Mouse (Mus musculus): ENCODE measurements at regions not wholly inside any gene's neighbourhood (a gene's known extent, or its start where the extent isn't known, plus 50 kb on each side); places are given as distances from the start of the nearest gene placed in this dataset.
"Not testable (repeated sequence)": the region's sequence is repeated elsewhere in the genome, so short reads cannot be mapped to it uniquely, and the experiment has no call there.

DNA sequence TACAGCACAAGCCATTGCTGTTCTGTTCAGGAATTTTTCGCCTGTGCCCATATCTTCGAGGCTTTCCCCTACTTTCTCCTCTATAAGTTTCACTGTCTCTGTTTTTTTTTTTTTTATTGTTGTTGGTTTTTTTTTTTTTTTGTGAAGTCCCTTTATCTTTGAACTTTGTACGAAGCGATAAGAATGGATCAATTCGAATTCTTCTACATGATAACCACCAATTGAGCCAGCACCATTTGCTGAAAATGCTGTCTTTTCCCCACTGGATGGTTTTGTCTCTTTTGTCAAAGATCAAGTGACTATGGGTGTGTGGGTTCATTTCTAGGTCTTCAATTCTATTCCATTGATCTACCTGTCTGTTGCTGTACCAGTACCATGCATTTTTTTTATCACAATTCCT, 244.6 kb downstream of the Bcl11a start:
- not testable (repeated sequence) for ATAC-seq (ENCODE audit: low read depth); H3K4me3 ChIP-seq (ENCODE audit: low read depth, low read length); H3K4me1 ChIP-seq (ENCODE audit: control insufficient read depth, insufficient read depth, low read length); H3K36me3 ChIP-seq (ENCODE audit: control insufficient read depth, insufficient read depth, low read length); H3K27me3 ChIP-seq (ENCODE audit: control insufficient read depth, insufficient read depth, low read length); H3K9me3 ChIP-seq (ENCODE audit: control insufficient read depth, low read length); H3K4me2 ChIP-seq (ENCODE audit: low read depth, low read length); H3K9ac ChIP-seq (replicated peaks; ENCODE audit: low read depth, low read length); H3K27ac ChIP-seq (ENCODE audit: low read depth, low read length)
- WGBS = 94% methylated on average over 5 of the region's 5 CpGs

DNA sequence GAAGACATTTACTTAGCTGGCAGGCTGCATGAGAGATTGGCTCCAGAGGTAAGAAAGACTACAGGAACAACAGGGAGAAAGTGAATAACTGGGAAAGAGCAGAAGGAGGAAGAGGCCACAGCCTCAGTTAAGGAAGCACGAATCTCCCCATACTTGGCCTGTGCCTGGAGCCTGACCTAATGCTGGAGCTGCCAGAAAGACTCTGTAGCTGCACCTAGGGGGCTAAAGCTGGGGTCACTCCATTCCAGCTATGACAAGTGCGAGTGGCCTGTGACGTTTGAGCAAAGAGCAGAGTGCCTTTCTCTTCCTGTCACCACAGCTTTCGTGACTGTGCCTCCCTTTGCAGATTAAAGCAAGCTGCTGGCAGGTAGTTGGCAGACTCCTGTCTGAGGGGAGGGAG, 250.6 kb downstream of the Bcl11a start:
- ATAC-seq (ENCODE audit: low read depth) = no peak
- H3K4me3 ChIP-seq (ENCODE audit: low read depth, low read length) = no peak overlapping the region
- H3K36me3 ChIP-seq (ENCODE audit: control insufficient read depth, insufficient read depth, low read length) = no peaks in the 10 kb centered on the region
- no peaks in the 10 kb centered on the region for H3K4me1 ChIP-seq (ENCODE audit: control insufficient read depth, insufficient read depth, low read length)
- WGBS = 76% methylated on average over 4 of the region's 4 CpGs
- no peaks in the 10 kb centered on the region for H3K9me3 ChIP-seq (ENCODE audit: control insufficient read depth, low read length)
- H3K27ac ChIP-seq (ENCODE audit: low read depth, low read length) = no peak overlapping the region
- H3K4me2 ChIP-seq (ENCODE audit: low read depth, low read length) = no peak overlapping the region
- no peaks in the 10 kb centered on the region for H3K27me3 ChIP-seq (ENCODE audit: control insufficient read depth, insufficient read depth, low read length)
- no peak overlapping the region for H3K9ac ChIP-seq (replicated peaks; ENCODE audit: low read depth, low read length)

DNA sequence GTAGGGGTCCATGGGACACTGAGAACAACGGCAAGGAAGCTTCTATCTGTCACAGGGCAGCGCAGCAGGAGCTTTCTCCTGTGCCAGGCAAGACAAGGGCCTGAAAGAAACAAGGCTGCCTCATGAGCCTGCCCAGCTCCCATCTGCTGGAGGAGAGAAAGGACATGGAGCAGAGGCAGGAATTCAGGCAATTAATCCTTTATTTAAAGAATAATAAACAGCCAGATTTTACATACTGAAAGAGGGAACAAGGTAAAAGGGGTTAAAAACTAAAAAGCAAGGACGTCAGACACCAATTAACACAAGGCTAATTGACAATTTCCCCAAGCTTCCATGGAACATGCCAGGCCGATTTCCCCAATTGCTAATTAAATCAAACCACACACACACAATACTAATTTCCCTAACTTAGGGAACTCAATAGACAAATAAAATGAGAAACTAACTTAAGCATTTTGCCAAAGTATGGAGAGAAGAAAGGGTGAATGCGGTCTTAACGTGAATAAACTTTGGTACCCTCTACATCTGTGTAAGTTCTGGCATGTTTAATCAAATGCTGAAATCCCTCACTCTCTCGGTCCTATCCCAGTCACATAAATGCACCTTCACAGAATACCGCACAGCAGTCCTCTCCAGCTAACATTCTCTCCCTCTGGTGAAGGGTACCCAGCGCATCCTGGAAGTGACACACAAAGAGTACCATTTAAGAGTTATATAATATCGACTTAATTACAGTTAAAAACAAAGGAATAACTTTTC, 252.7 kb downstream of the Bcl11a start:
- Histone ChIP-seq H3K9me3 (ENCODE audit: control insufficient read depth, low read length) (no peaks in the 10 kb centered on the region), H3K4me1 (ENCODE audit: control insufficient read depth, insufficient read depth, low read length) (no peaks in the 10 kb centered on the region), H3K4me2 (ENCODE audit: low read depth, low read length) (no peak overlapping the region), H3K4me3 (ENCODE audit: low read depth, low read length) (no peak overlapping the region), H3K27me3 (ENCODE audit: control insufficient read depth, insufficient read depth, low read length) (no peaks in the 10 kb centered on the region), H3K27ac (ENCODE audit: low read depth, low read length) (no peak overlapping the region), H3K9ac (replicated peaks; ENCODE audit: low read depth, low read length) (no peak overlapping the region), H3K36me3 (ENCODE audit: control insufficient read depth, insufficient read depth, low read length) (no peaks in the 10 kb centered on the region)
- 67% methylated on average over 10 of the region's 10 CpGs for WGBS
- ATAC-seq (ENCODE audit: low read depth) = no peak

DNA sequence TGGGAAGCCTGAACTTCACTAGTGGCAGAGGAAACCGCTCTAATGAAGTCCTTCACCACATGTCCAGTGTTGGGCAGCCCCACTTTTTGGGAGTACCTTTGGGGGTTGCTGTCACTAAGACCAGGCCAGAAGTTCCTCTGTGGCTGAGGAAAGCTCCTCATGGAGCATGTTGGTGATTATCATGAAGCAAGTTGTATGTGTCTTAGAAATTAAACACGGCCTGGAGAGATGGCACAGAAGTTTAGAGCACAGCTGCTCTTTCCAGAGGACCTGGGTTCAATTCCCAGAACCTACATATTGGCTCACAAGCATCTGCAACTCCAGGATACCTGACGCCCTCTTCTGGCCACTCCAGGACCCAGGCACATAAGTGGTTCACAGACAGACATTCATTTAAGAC, 254.4 kb downstream of the Bcl11a start:
- no peak overlapping the region for H3K4me3 ChIP-seq (ENCODE audit: low read depth, low read length)
- no peaks in the 10 kb centered on the region for H3K9me3 ChIP-seq (ENCODE audit: control insufficient read depth, low read length)
- H3K4me1 ChIP-seq (ENCODE audit: control insufficient read depth, insufficient read depth, low read length) = no peaks in the 10 kb centered on the region
- no peaks in the 10 kb centered on the region for H3K36me3 ChIP-seq (ENCODE audit: control insufficient read depth, insufficient read depth, low read length)
- no peak for ATAC-seq (ENCODE audit: low read depth)
- 91% methylated on average over 3 of the region's 3 CpGs for WGBS
- no peak overlapping the region for H3K27ac ChIP-seq (ENCODE audit: low read depth, low read length)
- no peaks in the 10 kb centered on the region for H3K27me3 ChIP-seq (ENCODE audit: control insufficient read depth, insufficient read depth, low read length)
- no peak overlapping the region for H3K4me2 ChIP-seq (ENCODE audit: low read depth, low read length)
- no peak overlapping the region for H3K9ac ChIP-seq (replicated peaks; ENCODE audit: low read depth, low read length)

DNA sequence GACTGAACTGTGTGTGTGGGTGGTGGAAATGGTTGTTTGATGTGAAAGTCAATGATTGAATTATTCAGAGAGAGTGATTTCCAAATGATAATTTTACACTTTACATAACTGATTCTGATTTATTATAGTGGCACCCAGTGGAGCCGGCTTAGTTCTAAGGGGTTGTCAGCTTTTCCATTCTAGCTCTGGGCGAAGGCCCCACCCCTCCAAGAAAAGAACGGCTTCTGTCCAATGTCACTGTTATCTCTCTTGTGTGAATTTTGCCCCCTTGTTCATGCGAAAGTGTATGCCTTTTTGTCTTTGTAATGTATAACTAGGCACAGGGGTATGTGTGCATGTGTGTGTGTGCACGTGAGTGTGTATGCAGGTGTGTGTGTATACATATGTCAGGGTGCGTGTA, 255.3 kb downstream of the Bcl11a start:
- Histone ChIP-seq H3K36me3 (ENCODE audit: control insufficient read depth, insufficient read depth, low read length) (no peaks in the 10 kb centered on the region), H3K4me1 (ENCODE audit: control insufficient read depth, insufficient read depth, low read length) (no peaks in the 10 kb centered on the region), H3K27me3 (ENCODE audit: control insufficient read depth, insufficient read depth, low read length) (no peaks in the 10 kb centered on the region), H3K4me3 (ENCODE audit: low read depth, low read length) (no peak overlapping the region), H3K9ac (replicated peaks; ENCODE audit: low read depth, low read length) (no peak overlapping the region), H3K9me3 (ENCODE audit: control insufficient read depth, low read length) (no peaks in the 10 kb centered on the region), H3K27ac (ENCODE audit: low read depth, low read length) (no peak overlapping the region), H3K4me2 (ENCODE audit: low read depth, low read length) (no peak overlapping the region)
- 86% methylated on average over 6 of the region's 6 CpGs for WGBS
- ATAC-seq (ENCODE audit: low read depth) = no peak

DNA sequence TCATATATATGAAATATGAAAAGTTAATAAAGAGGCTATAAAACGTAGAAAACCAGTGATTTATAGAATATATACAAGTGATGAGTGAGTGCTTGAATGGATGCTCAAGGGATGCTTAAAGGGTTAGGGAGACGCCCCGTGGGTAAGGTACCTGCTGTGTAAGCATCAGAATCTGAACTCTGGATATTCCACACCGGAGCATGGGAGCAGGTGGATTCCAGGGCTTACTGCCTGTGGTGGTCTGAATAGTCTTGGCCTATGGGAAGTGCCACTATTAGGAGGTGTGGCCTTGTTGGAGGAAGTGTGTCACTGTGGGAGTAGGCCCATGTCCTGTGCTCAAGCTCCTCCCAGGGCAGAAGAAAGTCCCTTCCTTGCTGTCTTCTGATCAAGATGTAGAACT, 257.4 kb downstream of the Bcl11a start:
- no peaks in the 10 kb centered on the region for H3K27me3 ChIP-seq (ENCODE audit: control insufficient read depth, insufficient read depth, low read length)
- no peak overlapping the region for H3K4me2 ChIP-seq (ENCODE audit: low read depth, low read length)
- 94% methylated on average over 4 of the region's 4 CpGs for WGBS
- no peaks in the 10 kb centered on the region for H3K4me1 ChIP-seq (ENCODE audit: control insufficient read depth, insufficient read depth, low read length)
- H3K9me3 ChIP-seq (ENCODE audit: control insufficient read depth, low read length) = no peaks in the 10 kb centered on the region
- ATAC-seq (ENCODE audit: low read depth) = no peak
- H3K27ac ChIP-seq (ENCODE audit: low read depth, low read length) = no peak overlapping the region
- no peak overlapping the region for H3K4me3 ChIP-seq (ENCODE audit: low read depth, low read length)
- no peaks in the 10 kb centered on the region for H3K36me3 ChIP-seq (ENCODE audit: control insufficient read depth, insufficient read depth, low read length)
- H3K9ac ChIP-seq (replicated peaks; ENCODE audit: low read depth, low read length) = no peak overlapping the region

DNA sequence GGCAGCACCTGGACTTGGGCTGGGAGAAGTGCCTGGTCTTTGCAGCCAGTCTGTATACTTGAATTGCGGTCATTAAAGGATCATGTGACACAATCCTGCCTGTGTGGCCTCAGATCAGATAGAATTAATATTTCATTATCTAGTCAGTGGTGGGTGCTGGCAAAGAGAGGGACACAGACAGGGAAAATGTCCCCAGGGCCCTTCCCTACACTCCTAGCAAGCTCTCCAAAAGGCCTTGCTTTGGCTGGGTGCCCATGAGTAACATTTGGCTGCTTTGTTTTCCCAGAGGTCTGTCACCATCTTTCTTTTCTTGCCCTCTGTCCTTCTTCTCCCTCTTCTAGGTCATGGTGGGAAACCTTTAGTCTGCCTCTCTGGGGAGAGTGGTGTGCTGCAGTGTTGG, 260.3 kb downstream of the Bcl11a start:
- no peaks in the 10 kb centered on the region for H3K4me1 ChIP-seq (ENCODE audit: control insufficient read depth, insufficient read depth, low read length)
- no peak overlapping the region for H3K4me3 ChIP-seq (ENCODE audit: low read depth, low read length)
- no peak overlapping the region for H3K27ac ChIP-seq (ENCODE audit: low read depth, low read length)
- H3K36me3 ChIP-seq (ENCODE audit: control insufficient read depth, insufficient read depth, low read length) = no peaks in the 10 kb centered on the region
- H3K4me2 ChIP-seq (ENCODE audit: low read depth, low read length) = no peak overlapping the region
- 64% methylated on average over 1 of the region's 1 CpGs for WGBS
- no peaks in the 10 kb centered on the region for H3K9me3 ChIP-seq (ENCODE audit: control insufficient read depth, low read length)
- ATAC-seq (ENCODE audit: low read depth) = no peak; the same call in 1 of the 2 replicates
- H3K27me3 ChIP-seq (ENCODE audit: control insufficient read depth, insufficient read depth, low read length) = no peaks in the 10 kb centered on the region
- H3K9ac ChIP-seq (replicated peaks; ENCODE audit: low read depth, low read length) = no peak overlapping the region

DNA sequence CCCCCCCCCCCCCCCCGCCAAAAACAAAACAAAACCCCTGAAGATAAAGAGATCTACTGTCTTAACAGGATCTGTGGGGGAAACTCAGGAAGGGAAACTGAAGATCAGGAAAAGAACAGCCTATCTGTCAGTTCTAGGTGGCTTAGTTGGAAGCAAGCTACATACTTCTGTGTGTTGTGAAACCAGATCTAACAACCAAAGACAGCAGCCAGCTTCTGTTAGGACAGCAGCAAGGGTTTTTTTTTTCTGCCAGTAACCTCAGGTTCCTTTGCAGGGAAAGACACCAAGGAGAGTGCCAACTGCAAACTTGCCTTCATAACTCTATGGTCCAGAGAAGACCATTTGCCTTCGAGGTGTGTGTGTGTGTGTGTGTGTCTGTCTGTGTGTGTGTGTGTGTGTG, 261.2 kb downstream of the Bcl11a start:
- H3K9me3 ChIP-seq (ENCODE audit: control insufficient read depth, low read length) = no peaks in the 10 kb centered on the region
- no peaks in the 10 kb centered on the region for H3K4me1 ChIP-seq (ENCODE audit: control insufficient read depth, insufficient read depth, low read length)
- H3K36me3 ChIP-seq (ENCODE audit: control insufficient read depth, insufficient read depth, low read length) = no peaks in the 10 kb centered on the region
- no peak overlapping the region for H3K4me3 ChIP-seq (ENCODE audit: low read depth, low read length)
- no peak overlapping the region for H3K27ac ChIP-seq (ENCODE audit: low read depth, low read length)
- 89% methylated on average over 1 of the region's 2 CpGs for WGBS
- ATAC-seq (ENCODE audit: low read depth) = no peak
- no peak overlapping the region for H3K9ac ChIP-seq (replicated peaks; ENCODE audit: low read depth, low read length)
- H3K4me2 ChIP-seq (ENCODE audit: low read depth, low read length) = no peak overlapping the region
- H3K27me3 ChIP-seq (ENCODE audit: control insufficient read depth, insufficient read depth, low read length) = no peaks in the 10 kb centered on the region

DNA sequence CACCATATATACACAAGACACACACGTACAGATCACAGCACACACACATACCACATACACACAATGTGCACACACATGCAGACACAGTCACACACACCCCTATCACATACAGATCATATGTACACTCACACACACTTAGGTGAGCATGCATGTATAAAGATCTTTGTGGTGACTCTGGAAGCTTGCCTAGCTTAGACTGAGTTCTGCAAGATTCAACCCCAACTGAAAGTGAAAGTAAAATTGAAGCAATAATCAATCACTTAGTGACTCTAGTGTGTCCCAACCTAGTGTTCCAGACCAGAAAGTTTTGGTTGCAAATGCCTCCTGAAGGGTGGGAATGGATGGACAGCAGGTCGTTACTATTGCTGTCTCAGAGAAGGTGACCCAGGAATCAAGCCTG, 262.8 kb downstream of the Bcl11a start:
- Histone ChIP-seq H3K27me3 (ENCODE audit: control insufficient read depth, insufficient read depth, low read length) (no peaks in the 10 kb centered on the region), H3K9ac (replicated peaks; ENCODE audit: low read depth, low read length) (no peak overlapping the region), H3K9me3 (ENCODE audit: control insufficient read depth, low read length) (no peaks in the 10 kb centered on the region), H3K36me3 (ENCODE audit: control insufficient read depth, insufficient read depth, low read length) (no peaks in the 10 kb centered on the region), H3K4me1 (ENCODE audit: control insufficient read depth, insufficient read depth, low read length) (no peaks in the 10 kb centered on the region), H3K4me2 (ENCODE audit: low read depth, low read length) (no peak overlapping the region), H3K27ac (ENCODE audit: low read depth, low read length) (no peak overlapping the region), H3K4me3 (ENCODE audit: low read depth, low read length) (no peak overlapping the region)
- no peak for ATAC-seq (ENCODE audit: low read depth)
- WGBS = 89% methylated on average over 2 of the region's 2 CpGs

Data from neural tube, embryonic 14.5 days (tissue).